Mouse (Mus musculus) cerebellum, adult 9-10 months (tissue): ENCODE measurements at regions not wholly inside any gene's neighbourhood (a gene's known extent, or its start where the extent isn't known, plus 50 kb on each side); places are given as distances from the start of the nearest gene placed in this dataset.
A peak's percentile ranks its signal among the peaks of the same experiment; 100 is the strongest.

Experiments used
- DNase-seq: peaks from one replicate; pipeline ENCODE4 v3.0.0; 2022

- no peak for DNase-seq
These were observed 174.9 kb downstream of the 1500009L16Rik start for GRCm38 (mm10) chr10:83897558-83897957.

GRCm38 (mm10) chr10:83906751-83907150 lies 184.1 kb downstream of the 1500009L16Rik start:
- DNase-seq, result peak; percentile 28

GRCm38 (mm10) chr10:83910649-83911370 lies 188.1 kb downstream of the 1500009L16Rik start:
- no peak for DNase-seq

- DNase-seq, result no peak
These were observed 191.9 kb downstream of the 1500009L16Rik start for GRCm38 (mm10) chr10:83914401-83915132.

- DNase-seq, result no peak
These were observed 192.6 kb downstream of the 1500009L16Rik start for GRCm38 (mm10) chr10:83915133-83915730.

- no peak for DNase-seq
These were observed 204.3 kb downstream of the 1500009L16Rik start for GRCm38 (mm10) chr10:83926990-83927389.

- DNase-seq, result no peak
These were observed 204.9 kb downstream of the 1500009L16Rik start for GRCm38 (mm10) chr10:83927554-83927953.

GRCm38 (mm10) chr10:83931758-83932157 lies 209.1 kb downstream of the 1500009L16Rik start:
- DNase-seq, result no peak

GRCm38 (mm10) chr10:83933201-83933600 lies 210.5 kb downstream of the 1500009L16Rik start:
- DNase-seq, result no peak

GRCm38 (mm10) chr10:83934498-83934897 lies 211.8 kb downstream of the 1500009L16Rik start:
- no peak for DNase-seq

- no peak for DNase-seq
These were observed 214.5 kb downstream of the 1500009L16Rik start for GRCm38 (mm10) chr10:83937168-83937567.

GRCm38 (mm10) chr10:83942101-83942500 lies 219.4 kb downstream of the 1500009L16Rik start:
- DNase-seq, result no peak

- no peak for DNase-seq
These were observed 221.5 kb downstream of the 1500009L16Rik start for GRCm38 (mm10) chr10:83944158-83944557.

GRCm38 (mm10) chr10:83944897-83945296 lies 222.2 kb downstream of the 1500009L16Rik start:
- no peak for DNase-seq

- DNase-seq, result no peak
These were observed 222.8 kb downstream of the 1500009L16Rik start for GRCm38 (mm10) chr10:83945503-83945902.

GRCm38 (mm10) chr10:83946186-83947176 lies 223.8 kb downstream of the 1500009L16Rik start:
- no peak for DNase-seq

GRCm38 (mm10) chr10:83957118-83957759 lies 234.6 kb downstream of the 1500009L16Rik start:
- no peak for DNase-seq

- no peak for DNase-seq
These were observed 235.7 kb downstream of the 1500009L16Rik start for GRCm38 (mm10) chr10:83958397-83958796.

- no peak for DNase-seq
These were observed 236.2 kb downstream of the 1500009L16Rik start for GRCm38 (mm10) chr10:83958826-83959225.

GRCm38 (mm10) chr10:83963232-83963760 lies 240.6 kb downstream of the 1500009L16Rik start:
- DNase-seq, result no peak

GRCm38 (mm10) chr10:83963779-83964643 lies 241.3 kb downstream of the 1500009L16Rik start:
- no peak for DNase-seq
